Mouse (Mus musculus): ENCODE data around the gene Gngt2. TPM values are rescaled to one million over a fixed set of nuclear protein-coding genes. Genes with fewer than 3 reads are reported as not detected.

Gngt2 gene
- polyA plus RNA-seq, 1 experiment from 2014 or later = 32.2 TPM

- peaks cover 6% of the 10 kb centered on the region for H3K27me3 ChIP-seq (ENCODE audit: insufficient read depth, low read length)
- H3K9me3 ChIP-seq (ENCODE audit: low read length) = no peaks in the 10 kb centered on the region
- no peaks in the 10 kb centered on the region for H3K36me3 ChIP-seq (replicated peaks; ENCODE audit: insufficient read depth, low read length)
- H3K4me3 ChIP-seq (ENCODE audit: low read depth, low read length) = no peak overlapping the region
- H3K27ac ChIP-seq (ENCODE audit: low read depth) = no peak overlapping the region
- ATAC-seq = no peak
- no peak overlapping the region for H3K4me2 ChIP-seq (ENCODE audit: low read depth, low read length)
- no peak overlapping the region for H3K9ac ChIP-seq (replicated peaks)
- no peak for DNase-seq
- TF ChIP-seq EP300 (IDR thresholded peaks at IDR 0.05; ENCODE audit: low read depth) (no peak), CTCF (IDR thresholded peaks at IDR 0.05; ENCODE audit: low read depth) (no peak)
- H3K4me1 ChIP-seq (ENCODE audit: insufficient read depth) = peaks cover 24% of the 10 kb centered on the region
- WGBS (ENCODE audit: insufficient replicate concordance) = 81% methylated on average over 4 of the region's 4 CpGs
These were observed 14.6 kb upstream of the Gngt2 start for GRCm38 (mm10) chr11:95822437-95822836.

DNA sequence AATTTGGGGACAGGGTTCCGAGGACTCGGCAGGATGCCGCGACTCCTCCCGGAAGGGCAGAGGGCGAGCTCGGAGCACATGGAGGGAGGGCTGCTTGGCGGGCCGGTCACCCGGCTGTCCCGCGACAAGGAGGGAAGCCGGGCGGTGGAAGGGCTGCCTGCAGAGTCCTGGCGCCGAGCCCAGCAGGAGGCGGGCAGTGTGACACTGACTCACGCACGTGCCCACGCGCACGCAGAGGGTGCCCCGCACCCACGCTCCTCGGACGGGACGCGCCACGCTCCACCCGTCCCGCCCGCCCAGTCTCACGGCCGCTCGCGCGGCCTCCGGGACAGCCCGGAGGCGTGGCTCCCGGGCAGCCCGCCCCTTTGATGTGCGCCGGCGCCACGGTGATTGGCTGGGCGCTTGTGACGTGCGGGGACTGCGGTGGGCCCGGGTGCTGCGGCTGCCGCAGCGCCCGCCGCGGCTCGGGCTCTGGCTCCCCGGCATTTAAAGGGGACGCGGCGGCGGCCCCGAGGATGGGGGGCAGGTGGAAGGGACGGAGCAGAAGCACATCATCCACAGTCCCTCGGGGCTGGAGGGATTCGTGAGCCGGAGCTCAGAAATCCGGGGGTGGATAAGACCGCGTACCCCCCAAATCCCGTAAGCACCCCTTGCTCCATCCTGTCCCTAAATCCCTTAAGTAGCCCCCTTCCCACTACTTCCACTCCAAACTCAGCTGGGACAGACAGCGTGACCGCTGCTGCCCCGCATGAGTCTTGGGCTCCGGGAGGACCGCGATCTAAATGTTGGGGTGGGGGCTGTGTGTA, 12.7 kb upstream of the Gngt2 start, which contains the start of gene Phospho1:
TSS of gene Phospho1 (plus strand) at position 429 of the 806 bp plus-strand sequence.
- Histone ChIP-seq H3K36me3 (replicated peaks; ENCODE audit: insufficient read depth, low read length) (no peaks in the 10 kb centered on the region), H3K4me3 (ENCODE audit: low read depth, low read length) (peak within 1 kb of the TSS; percentile 64), H3K27me3 (ENCODE audit: insufficient read depth, low read length) (peaks cover 10% of the 10 kb centered on the region), H3K27ac (ENCODE audit: low read depth) (peak within 1 kb of the TSS; percentile 58), H3K9ac (replicated peaks) (peak within 1 kb of the TSS; percentile 74), H3K4me2 (ENCODE audit: low read depth, low read length) (peak within 1 kb of the TSS; percentile 95), H3K9me3 (ENCODE audit: low read length) (no peaks in the 10 kb centered on the region), H3K4me1 (ENCODE audit: insufficient read depth) (peaks cover 24% of the 10 kb centered on the region)
- no peak for TF ChIP-seq CTCF (IDR thresholded peaks at IDR 0.05; ENCODE audit: low read depth)
- TF ChIP-seq EP300 (IDR thresholded peaks at IDR 0.05; ENCODE audit: low read depth) = no peak; the same call in 1 of the 2 replicates
- ATAC-seq (peak; percentile 95), DNase-seq (peak; percentile 94)
- 2% methylated on average over 72 of the region's 78 CpGs for WGBS (ENCODE audit: insufficient replicate concordance)

DNA sequence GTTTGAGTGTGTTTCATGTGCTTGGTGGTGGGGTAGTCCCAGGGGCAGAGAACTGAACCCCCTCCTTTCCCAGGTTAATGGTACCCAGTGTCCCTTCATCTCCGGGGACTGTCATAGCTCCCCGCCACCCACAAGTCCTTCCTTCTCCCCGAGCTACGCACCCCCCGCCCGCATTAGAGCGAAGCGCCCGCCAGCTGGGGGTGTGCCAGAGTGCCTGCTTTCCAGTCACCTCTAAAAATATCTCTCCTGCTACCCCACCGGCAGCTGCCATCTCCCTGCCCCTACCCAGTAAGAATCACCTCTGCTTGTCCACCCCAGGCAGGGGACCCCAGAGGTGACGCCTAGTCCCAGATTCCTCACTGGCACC, 12.2 kb upstream of the Gngt2 start:
- Histone ChIP-seq H3K4me2 (ENCODE audit: low read depth, low read length) (peak overlapping the region; percentile 95), H3K9me3 (ENCODE audit: low read length) (no peaks in the 10 kb centered on the region), H3K36me3 (replicated peaks; ENCODE audit: insufficient read depth, low read length) (no peaks in the 10 kb centered on the region), H3K4me1 (ENCODE audit: insufficient read depth) (peaks cover 24% of the 10 kb centered on the region), H3K9ac (replicated peaks) (peak overlapping the region; percentile 74), H3K27ac (ENCODE audit: low read depth) (peak overlapping the region; percentile 35; the same call in 1 of the 2 replicates), H3K27me3 (ENCODE audit: insufficient read depth, low read length) (peaks cover 16% of the 10 kb centered on the region), H3K4me3 (ENCODE audit: low read depth, low read length) (peak overlapping the region; percentile 64)
- TF ChIP-seq EP300 (IDR thresholded peaks at IDR 0.05; ENCODE audit: low read depth) (no peak), CTCF (IDR thresholded peaks at IDR 0.05; ENCODE audit: low read depth) (no peak)
- WGBS (ENCODE audit: insufficient replicate concordance) = 5% methylated on average over 11 of the region's 11 CpGs
- DNase-seq (no peak), ATAC-seq (no peak)

GRCm38 (mm10) chr11:95825625-95826024, 11.4 kb upstream of the Gngt2 start:
- no peaks in the 10 kb centered on the region for H3K9me3 ChIP-seq (ENCODE audit: low read length)
- peaks cover 29% of the 10 kb centered on the region for H3K4me1 ChIP-seq (ENCODE audit: insufficient read depth)
- no peaks in the 10 kb centered on the region; the same call in 1 of the 2 replicates for H3K36me3 ChIP-seq (replicated peaks; ENCODE audit: insufficient read depth, low read length)
- no peak for DNase-seq
- peak overlapping the region; percentile 64 for H3K4me3 ChIP-seq (ENCODE audit: low read depth, low read length)
- H3K4me2 ChIP-seq (ENCODE audit: low read depth, low read length) = peak overlapping the region; percentile 95
- 48% methylated on average over 3 of the region's 3 CpGs for WGBS (ENCODE audit: insufficient replicate concordance)
- TF ChIP-seq EP300 (IDR thresholded peaks at IDR 0.05; ENCODE audit: low read depth) = no peak
- no peak for ATAC-seq
- peak overlapping the region; percentile 74 for H3K9ac ChIP-seq (replicated peaks)
- H3K27ac ChIP-seq (ENCODE audit: low read depth) = no peak overlapping the region
- peaks cover 23% of the 10 kb centered on the region for H3K27me3 ChIP-seq (ENCODE audit: insufficient read depth, low read length)

DNA sequence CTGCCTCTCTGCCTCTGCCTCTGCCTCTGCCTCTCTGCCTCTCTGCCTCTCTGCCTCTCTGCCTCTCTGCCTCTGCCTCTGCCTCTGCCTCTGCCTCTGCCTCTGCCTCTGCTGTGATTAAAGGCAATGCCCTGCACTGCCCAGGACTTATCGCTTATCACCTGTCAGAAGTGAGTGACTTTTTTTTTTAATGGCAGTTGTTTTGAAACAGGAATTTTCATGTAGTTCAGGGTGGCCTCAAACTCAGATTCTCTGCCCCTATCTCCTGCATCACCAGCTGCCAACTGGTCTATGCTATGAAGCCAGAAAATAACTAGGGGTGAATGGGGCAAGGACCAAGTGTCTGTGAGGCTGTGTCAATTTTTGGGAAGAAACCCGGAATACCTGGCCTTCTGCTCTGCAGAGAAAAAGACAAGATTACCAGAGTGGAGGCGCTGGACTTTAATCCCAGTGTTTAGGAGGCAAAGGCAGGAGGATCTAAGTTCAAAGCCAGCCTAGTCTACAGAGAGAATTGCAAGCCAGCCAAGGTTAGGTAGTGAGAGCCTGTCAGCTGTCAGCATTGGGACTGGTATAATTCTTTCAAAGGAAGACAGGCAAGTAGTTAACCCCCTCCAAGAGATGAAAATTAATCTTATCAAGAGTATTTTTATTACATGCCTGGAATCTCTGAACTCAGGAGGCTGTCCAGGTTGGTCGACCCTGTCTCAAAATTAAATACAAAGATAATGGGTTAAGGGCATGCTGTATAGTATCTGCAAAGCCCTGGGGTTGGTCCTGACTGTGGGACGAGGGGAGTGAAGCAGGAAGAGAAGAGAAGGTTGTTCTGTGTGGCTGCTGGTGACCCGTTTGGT, 10.5 kb upstream of the Gngt2 start:
- Histone ChIP-seq H3K36me3 (replicated peaks; ENCODE audit: insufficient read depth, low read length) (no peaks in the 10 kb centered on the region; the same call in 1 of the 2 replicates), H3K27me3 (ENCODE audit: insufficient read depth, low read length) (peaks cover 33% of the 10 kb centered on the region), H3K9ac (replicated peaks) (peak overlapping the region; percentile 8; the same call in 1 of the 2 replicates), H3K4me3 (ENCODE audit: low read depth, low read length) (0 out of 2 replicates have a peak overlapping the region, but pooled peaks have one; percentile 0), H3K27ac (ENCODE audit: low read depth) (no peak overlapping the region), H3K4me2 (ENCODE audit: low read depth, low read length) (peak overlapping the region; percentile 48), H3K9me3 (ENCODE audit: low read length) (no peaks in the 10 kb centered on the region), H3K4me1 (ENCODE audit: insufficient read depth) (peaks cover 38% of the 10 kb centered on the region)
- ATAC-seq = no peak
- no peak for DNase-seq
- 44% methylated on average over 6 of the region's 6 CpGs for WGBS (ENCODE audit: insufficient replicate concordance)
- TF ChIP-seq EP300 (IDR thresholded peaks at IDR 0.05; ENCODE audit: low read depth) (peak; percentile 37; the same call in 1 of the 2 replicates), CTCF (IDR thresholded peaks at IDR 0.05; ENCODE audit: low read depth) (no peak)

- Histone ChIP-seq H3K36me3 (replicated peaks; ENCODE audit: insufficient read depth, low read length) (peaks cover 2% of the 10 kb centered on the region; the same call in 1 of the 2 replicates), H3K4me2 (ENCODE audit: low read depth, low read length) (peak overlapping the region; percentile 48), H3K4me3 (ENCODE audit: low read depth, low read length) (0 out of 2 replicates have a peak overlapping the region, but pooled peaks have one; percentile 1), H3K27ac (ENCODE audit: low read depth) (no peak overlapping the region), H3K9ac (replicated peaks) (no peak overlapping the region), H3K9me3 (ENCODE audit: low read length) (no peaks in the 10 kb centered on the region), H3K27me3 (ENCODE audit: insufficient read depth, low read length) (peaks cover 38% of the 10 kb centered on the region), H3K4me1 (ENCODE audit: insufficient read depth) (peaks cover 42% of the 10 kb centered on the region)
- WGBS (ENCODE audit: insufficient replicate concordance) = 6% methylated on average over 3 of the region's 3 CpGs
- no peak for ATAC-seq
- DNase-seq = no peak
- no peak for TF ChIP-seq EP300 (IDR thresholded peaks at IDR 0.05; ENCODE audit: low read depth)
- TF ChIP-seq CTCF (IDR thresholded peaks at IDR 0.05; ENCODE audit: low read depth) = no peak
These were observed 9.9 kb upstream of the Gngt2 start for GRCm38 (mm10) chr11:95827168-95827447.

Measured in liver, postnatal 0 days (tissue).